Mouse (Mus musculus) olfactory bulb, adult 2 months (tissue): ENCODE measurements around the gene Mthfd1l.

ENCODE experiments used
- CTCF ChIP-seq: fragments of 200-500 bp; IDR thresholded peaks from 2 replicates; pipeline ENCODE4 v1.5.1; 2012; ENCODE audit warnings: low read depth, mild to moderate bottlenecking, low read length, moderate library complexity; ENCODE audit not compliant: insufficient read depth
- POLR2A ChIP-seq: fragments of 200-500 bp; IDR thresholded peaks from 2 replicates; pipeline ENCODE4 v1.6.1; 2012; ENCODE audit warnings: mild to moderate bottlenecking, low read depth, low read length, moderate library complexity; ENCODE audit not compliant: insufficient read depth

DNA sequence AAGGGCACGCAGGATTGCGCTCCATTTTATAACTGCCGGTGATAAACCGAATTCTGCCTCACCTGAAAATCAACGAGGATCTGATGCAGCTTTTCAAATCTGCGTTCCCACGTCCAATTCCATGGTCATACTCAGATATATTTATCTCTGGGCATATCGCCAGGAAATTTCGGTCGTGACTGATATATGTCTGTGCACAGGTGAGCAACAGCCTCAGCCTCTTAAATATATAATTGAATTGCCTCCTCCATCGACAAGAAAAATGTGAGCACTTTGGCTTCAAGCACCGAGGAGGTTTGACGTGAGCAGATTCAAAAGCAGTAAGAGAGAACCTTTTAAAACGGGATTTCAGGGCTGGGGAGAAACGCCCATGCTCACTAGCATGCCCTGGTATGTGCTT, 236.1 kb downstream of the Mthfd1l start:
- no peak for TF ChIP-seq POLR2A
- no peak for TF ChIP-seq CTCF
